Mouse (Mus musculus) retina, postnatal 7 days (tissue): ENCODE data around the gene Bmpr2.

Source experiments
- DNase-seq: peaks from one replicate; pipeline ENCODE4 v3.0.0-alpha.2; 2012; ENCODE audit warnings: low read depth, low spot score

Gene Bmpr2

DNA sequence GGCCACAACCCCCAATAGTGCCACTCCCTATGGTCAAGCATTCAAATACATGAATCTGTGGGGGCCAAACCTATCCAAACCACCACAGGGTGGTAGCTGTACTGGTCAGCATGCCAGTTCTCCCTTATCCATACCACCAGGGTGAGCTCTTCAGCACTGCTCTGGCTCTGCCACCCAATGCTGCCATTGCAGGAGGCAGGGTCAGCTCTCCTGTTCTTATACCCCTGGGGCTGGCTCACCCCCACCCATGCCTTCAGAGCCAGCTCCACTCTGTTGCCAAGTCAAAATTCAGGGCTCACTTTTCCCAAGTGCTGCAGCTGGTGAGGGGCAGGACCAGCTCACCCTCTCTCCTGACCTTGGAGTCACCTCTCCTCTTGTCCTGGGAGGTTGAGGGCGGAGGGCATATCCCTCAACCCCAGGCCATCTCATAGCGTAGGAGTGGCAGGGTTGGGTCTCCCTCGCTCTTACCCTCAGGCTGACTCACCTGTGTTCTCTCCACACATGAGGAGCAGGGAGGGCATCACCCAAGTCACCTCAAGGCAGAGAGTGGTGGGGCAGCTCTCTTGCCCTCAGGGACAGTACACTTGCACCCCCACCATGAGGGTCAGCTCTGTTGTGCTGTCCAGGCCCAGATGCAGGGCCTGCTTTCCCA is 162.9 kb downstream of the Bmpr2 start:
- no peak for DNase-seq

DNA sequence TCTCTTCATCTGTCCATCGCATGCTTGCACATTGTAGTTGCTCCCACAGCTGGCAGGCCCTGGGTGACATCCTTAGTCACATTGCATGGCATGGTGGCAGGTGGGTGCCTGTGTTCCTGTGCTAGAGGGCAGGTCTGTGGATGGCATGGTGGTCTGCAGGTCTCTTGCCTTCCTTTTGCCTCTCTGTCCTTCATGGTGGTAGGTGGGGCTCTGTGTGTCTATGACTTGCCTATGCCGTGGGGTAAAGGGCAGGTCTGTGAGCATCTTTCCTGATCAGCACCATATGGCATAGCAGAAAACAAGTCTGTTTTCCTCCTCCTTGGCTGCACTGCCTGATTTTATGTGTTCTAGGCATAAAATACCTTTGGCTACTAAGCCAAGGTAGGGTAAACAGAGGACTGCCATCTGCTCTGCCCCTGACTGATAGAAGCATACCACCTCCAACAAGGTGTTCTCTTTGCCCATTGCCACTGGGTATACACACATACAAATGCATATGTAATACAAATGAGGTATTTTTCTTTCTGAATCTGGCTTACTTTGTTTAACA is 164.0 kb downstream of the Bmpr2 start:
- no peak for DNase-seq
